In the genomic region with DNA sequence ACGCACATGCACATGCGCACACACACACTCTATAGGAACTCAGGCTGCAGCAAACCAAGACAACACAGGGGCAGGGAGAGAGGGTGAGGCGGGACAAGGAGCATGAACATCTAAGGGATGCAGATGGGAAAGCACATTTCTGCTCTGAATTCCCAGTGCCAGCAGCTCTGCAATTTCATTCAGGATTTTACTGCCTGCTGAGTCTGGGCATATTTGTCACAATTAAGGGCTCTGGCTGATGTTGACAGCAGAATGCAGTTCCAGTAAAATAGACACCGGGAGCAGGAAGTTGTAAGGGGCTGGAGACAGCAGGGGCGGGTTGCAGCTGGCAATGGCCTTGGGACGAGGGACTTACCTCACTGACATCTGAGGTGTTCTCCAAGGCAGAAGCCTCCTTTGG, we compare ENCODE assay signal across 17 mouse cellular contexts. TPM values are rescaled to one million over a fixed set of nuclear protein-coding genes. Genes with fewer than 3 reads are reported as not detected.
A peak's percentile ranks its signal among the peaks of the same experiment; 100 is the strongest.
DNase-seq lines count a peak whose midpoint lies in the region; ATAC-seq lines count a peak whose summit lies in the region.
"Had no signal": no experiment of that assay in that cellular context is flagged by ENCODE, and none has a peak within 500 bp of the region (broad histone marks: within the 10 kb centered on the region; RNA-seq: fewer than 3 reads in every experiment).

No protein-coding gene starts in this region.

- H3K4me3 ChIP-seq in forebrain, embryonic 13.5 days, result no peak overlapping the region
- no peak overlapping the region for H3K4me3 ChIP-seq in forebrain, embryonic 16.5 days (replicated peaks; ENCODE audit: low read length)
- no peak overlapping the region for H3K4me3 ChIP-seq in hindbrain, embryonic 15.5 days
- H3K4me3 ChIP-seq in hindbrain, embryonic 12.5 days, result no peak overlapping the region
- H3K4me3 ChIP-seq in neural tube, embryonic 13.5 days, result no peak overlapping the region
- H3K4me3 ChIP-seq in neural tube, embryonic 15.5 days (replicated peaks), result no peak overlapping the region
- H3K4me3 ChIP-seq: embryonic facial prominence, embryonic 12.5 days; heart, embryonic 13.5 days had no signal

- WGBS in forebrain, embryonic 13.5 days, result 77% methylated on average over 6 of the region's 6 CpGs
- 77% methylated on average over 6 of the region's 6 CpGs for WGBS in forebrain, embryonic 16.5 days
- WGBS in hindbrain, embryonic 15.5 days, result 70% methylated on average over 6 of the region's 6 CpGs
- 79% methylated on average over 6 of the region's 6 CpGs for WGBS in hindbrain, embryonic 12.5 days
- 70% methylated on average over 6 of the region's 6 CpGs for WGBS in neural tube, embryonic 13.5 days
- WGBS in neural tube, embryonic 15.5 days, result 66% methylated on average over 6 of the region's 6 CpGs

- intact Hi-C loops in heart, postnatal 36 days (cut with DNase I), result no loop called here

- peaks cover 26% of the 10 kb centered on the region for H3K36me3 ChIP-seq in forebrain, embryonic 13.5 days (ENCODE audit: poor library complexity, severe bottlenecking)
- 0 out of 2 replicates have a peak, but pooled peaks cover 3% of the 10 kb centered on the region for H3K36me3 ChIP-seq in forebrain, embryonic 16.5 days (ENCODE audit: control insufficient read depth, insufficient read depth)
- no peaks in the 10 kb centered on the region for H3K36me3 ChIP-seq in hindbrain, embryonic 15.5 days
- H3K36me3 ChIP-seq in hindbrain, embryonic 12.5 days, result peaks cover 30% of the 10 kb centered on the region; the same call in 1 of the 2 replicates
- peaks cover 9% of the 10 kb centered on the region; the same call in 1 of the 2 replicates for H3K36me3 ChIP-seq in neural tube, embryonic 13.5 days
- H3K36me3 ChIP-seq in neural tube, embryonic 15.5 days, result 0 out of 2 replicates have a peak, but pooled peaks cover 8% of the 10 kb centered on the region

- no peaks in the 10 kb centered on the region for H3K27me3 ChIP-seq in forebrain, embryonic 13.5 days
- H3K27me3 ChIP-seq in forebrain, embryonic 16.5 days (replicated peaks; ENCODE audit: control insufficient read depth, insufficient read depth, low read length), result no peaks in the 10 kb centered on the region
- no peaks in the 10 kb centered on the region for H3K27me3 ChIP-seq in hindbrain, embryonic 15.5 days
- H3K27me3 ChIP-seq in hindbrain, embryonic 12.5 days, result no peaks in the 10 kb centered on the region
- H3K27me3 ChIP-seq in neural tube, embryonic 13.5 days, result no peaks in the 10 kb centered on the region
- H3K27me3 ChIP-seq in neural tube, embryonic 15.5 days (replicated peaks), result no peaks in the 10 kb centered on the region
- H3K27me3 ChIP-seq: embryonic facial prominence, embryonic 12.5 days; heart, embryonic 13.5 days had no signal

- 0 out of 2 replicates have a peak overlapping the region, but pooled peaks have one; percentile 12 for H3K9ac ChIP-seq in forebrain, embryonic 13.5 days
- no peak overlapping the region for H3K9ac ChIP-seq in forebrain, embryonic 16.5 days (replicated peaks; ENCODE audit: low read depth, low read length)
- H3K9ac ChIP-seq in hindbrain, embryonic 15.5 days, result no peak overlapping the region
- H3K9ac ChIP-seq in hindbrain, embryonic 12.5 days, result no peak overlapping the region
- no peak overlapping the region for H3K9ac ChIP-seq in neural tube, embryonic 13.5 days
- H3K9ac ChIP-seq in neural tube, embryonic 15.5 days (replicated peaks), result 0 out of 2 replicates have a peak overlapping the region, but pooled peaks have one; percentile 7
- H3K9ac ChIP-seq: embryonic facial prominence, embryonic 12.5 days; heart, embryonic 13.5 days had no signal

- no peak overlapping the region for H3K4me2 ChIP-seq in forebrain, embryonic 13.5 days
- no peak overlapping the region for H3K4me2 ChIP-seq in forebrain, embryonic 16.5 days (ENCODE audit: low read length)
- no peak overlapping the region for H3K4me2 ChIP-seq in hindbrain, embryonic 15.5 days
- H3K4me2 ChIP-seq in hindbrain, embryonic 12.5 days (replicated peaks), result no peak overlapping the region
- no peak overlapping the region for H3K4me2 ChIP-seq in neural tube, embryonic 13.5 days
- H3K4me2 ChIP-seq in neural tube, embryonic 15.5 days, result no peak overlapping the region
- H3K4me2 ChIP-seq: embryonic facial prominence, embryonic 12.5 days; heart, embryonic 13.5 days had no signal

- no peak for ATAC-seq in forebrain, embryonic 13.5 days
- no peak for ATAC-seq in forebrain, embryonic 16.5 days
- no peak; the same call in 1 of the 2 replicates for ATAC-seq in hindbrain, embryonic 15.5 days (ENCODE audit: low FRiP score, low read depth)
- no peak for ATAC-seq in hindbrain, embryonic 12.5 days (ENCODE audit: low FRiP score)
- ATAC-seq in neural tube, embryonic 13.5 days (ENCODE audit: low read depth), result no peak
- peak; percentile 36; the same call in 1 of the 2 replicates for ATAC-seq in neural tube, embryonic 15.5 days (ENCODE audit: low FRiP score)

- no peak for DNase-seq in neural tube, embryonic 10.5 days (ENCODE audit: extremely low spot score, low spot score)
- no peak for DNase-seq in heart, postnatal 36 days
- DNase-seq: adrenal gland, postnatal 10 days; cerebellum, adult 11 months; cerebellum, adult 8-10 months; cerebellum, postnatal 14 days; gastrocnemius, postnatal 36 days; heart, adult 11 months; kidney, adult 11 months had no signal

- H3K4me1 ChIP-seq in forebrain, embryonic 13.5 days, result peaks cover 25% of the 10 kb centered on the region
- H3K4me1 ChIP-seq in forebrain, embryonic 16.5 days (replicated peaks; ENCODE audit: control insufficient read depth, insufficient read depth, low read length), result peaks cover 16% of the 10 kb centered on the region
- H3K4me1 ChIP-seq in hindbrain, embryonic 15.5 days (replicated peaks), result peaks cover 22% of the 10 kb centered on the region
- H3K4me1 ChIP-seq in hindbrain, embryonic 12.5 days, result peaks cover 14% of the 10 kb centered on the region; the same call in 1 of the 2 replicates
- peaks cover 22% of the 10 kb centered on the region for H3K4me1 ChIP-seq in neural tube, embryonic 13.5 days (replicated peaks)
- H3K4me1 ChIP-seq in neural tube, embryonic 15.5 days, result peaks cover 18% of the 10 kb centered on the region

- H3K27ac ChIP-seq in forebrain, embryonic 13.5 days, result no peak overlapping the region
- no peak overlapping the region for H3K27ac ChIP-seq in forebrain, embryonic 16.5 days (ENCODE audit: low read length)
- peak overlapping the region; percentile 56 for H3K27ac ChIP-seq in hindbrain, embryonic 15.5 days (replicated peaks)
- H3K27ac ChIP-seq in hindbrain, embryonic 12.5 days, result no peak overlapping the region
- peak overlapping the region; percentile 71 for H3K27ac ChIP-seq in neural tube, embryonic 13.5 days (replicated peaks)
- peak overlapping the region; percentile 75 for H3K27ac ChIP-seq in neural tube, embryonic 15.5 days (replicated peaks)
- H3K27ac ChIP-seq: embryonic facial prominence, embryonic 12.5 days; heart, embryonic 13.5 days had no signal

- H3K9me3 ChIP-seq in forebrain, embryonic 13.5 days (replicated peaks), result no peaks in the 10 kb centered on the region
- no peaks in the 10 kb centered on the region for H3K9me3 ChIP-seq in forebrain, embryonic 16.5 days (ENCODE audit: control insufficient read depth, low read length)
- H3K9me3 ChIP-seq in hindbrain, embryonic 15.5 days, result no peaks in the 10 kb centered on the region
- no peaks in the 10 kb centered on the region for H3K9me3 ChIP-seq in hindbrain, embryonic 12.5 days (replicated peaks)
- H3K9me3 ChIP-seq in neural tube, embryonic 13.5 days, result no peaks in the 10 kb centered on the region
- no peaks in the 10 kb centered on the region for H3K9me3 ChIP-seq in neural tube, embryonic 15.5 days (replicated peaks)
- H3K9me3 ChIP-seq: embryonic facial prominence, embryonic 12.5 days; heart, embryonic 13.5 days had no signal

RNA-seq across cellular contexts. Expression of a gene that starts 34.8 kb away (rescaled TPM):
- polyA plus RNA-seq in forebrain, embryonic 13.5 days (2015; fragmentation: Nextera tagmentation; extraction: Ambion mirVana), result 16.1 and 19.1 TPM in 2 replicates
- polyA plus RNA-seq in forebrain, embryonic 16.5 days (2015; fragmentation: Nextera tagmentation; extraction: Ambion mirVana), result 11.6 and 17.9 TPM in 2 replicates
- 14.8 and 14.9 TPM in 2 replicates for polyA plus RNA-seq in hindbrain, embryonic 15.5 days (2015; fragmentation: Nextera tagmentation; extraction: Ambion mirVana)
- 17.7 and 18.8 TPM in 2 replicates for polyA plus RNA-seq in hindbrain, embryonic 12.5 days (2016; fragmentation: Nextera tagmentation; extraction: Ambion mirVana)
- polyA plus RNA-seq in neural tube, embryonic 13.5 days (2015; fragmentation: Nextera tagmentation; extraction: Ambion mirVana), result 13.8 and 15.2 TPM in 2 replicates
- 12.9 and 16.3 TPM in 2 replicates for polyA plus RNA-seq in neural tube, embryonic 15.5 days (2015; fragmentation: Nextera tagmentation; extraction: Ambion mirVana)
- 1 to 10 TPM; 6.8 to 7.6 TPM for total RNA-seq in heart, postnatal 36 days (2021)

RNA-seq across cellular contexts. Expression of a gene that starts 44.7 kb away (rescaled TPM):
- polyA plus RNA-seq in forebrain, embryonic 13.5 days (2015; fragmentation: Nextera tagmentation; extraction: Ambion mirVana), result 33.5 and 35.6 TPM in 2 replicates
- polyA plus RNA-seq in forebrain, embryonic 16.5 days (2015; fragmentation: Nextera tagmentation; extraction: Ambion mirVana), result 46.9 and 51.7 TPM in 2 replicates
- polyA plus RNA-seq in hindbrain, embryonic 15.5 days (2015; fragmentation: Nextera tagmentation; extraction: Ambion mirVana), result 52.2 and 53.1 TPM in 2 replicates
- 40.2 and 41.5 TPM in 2 replicates for polyA plus RNA-seq in hindbrain, embryonic 12.5 days (2016; fragmentation: Nextera tagmentation; extraction: Ambion mirVana)
- 44.9 and 49.2 TPM in 2 replicates for polyA plus RNA-seq in neural tube, embryonic 13.5 days (2015; fragmentation: Nextera tagmentation; extraction: Ambion mirVana)
- polyA plus RNA-seq in neural tube, embryonic 15.5 days (2015; fragmentation: Nextera tagmentation; extraction: Ambion mirVana), result 43.3 and 49.3 TPM in 2 replicates
- total RNA-seq in heart, postnatal 36 days (2021), result 10 to 100 TPM; 27.8 to 32.0 TPM

Comparison
In these comparisons a context has a peak if more than half of its experiments do, and no peak if none do; other contexts are left out.
1. H3K27ac ChIP-seq: peak in hindbrain, embryonic 15.5 days (single experiment), neural tube, embryonic 13.5 days (single experiment) and neural tube, embryonic 15.5 days (single experiment); none in forebrain, embryonic 13.5 days (single experiment), forebrain, embryonic 16.5 days (single experiment) and hindbrain, embryonic 12.5 days (single experiment).
2. H3K9ac ChIP-seq: peak in forebrain, embryonic 13.5 days (single experiment) and neural tube, embryonic 15.5 days (single experiment); none in forebrain, embryonic 16.5 days (single experiment), hindbrain, embryonic 15.5 days (single experiment), hindbrain, embryonic 12.5 days (single experiment) and neural tube, embryonic 13.5 days (single experiment).